ENCODE assay signal across 9 mouse cellular contexts in genomic region chr12:45073331-45074041, GRCm38 (mm10). TPM values are rescaled to one million over a fixed set of nuclear protein-coding genes. Genes with fewer than 3 reads are reported as not detected.
DNase-seq lines count a peak whose midpoint lies in the region; ATAC-seq and TF ChIP-seq lines count a peak whose summit lies in the region.
"Had no signal": no experiment of that assay in that cellular context is flagged by ENCODE, and none has a peak within 500 bp of the region (broad histone marks: within the 10 kb centered on the region; RNA-seq: fewer than 3 reads in every experiment).

No protein-coding gene starts in this region.

- H3K27me3 ChIP-seq in heart, adult 2 months (ENCODE audit: control insufficient read depth, insufficient read depth, low read length) = no peaks in the 10 kb centered on the region
- H3K27me3 ChIP-seq in ES-Bruce4 (ENCODE audit: control insufficient read depth, insufficient read depth, low read length, poor library complexity, severe bottlenecking) = no peaks in the 10 kb centered on the region; the same call in 1 of the 2 replicates
- no peaks in the 10 kb centered on the region for H3K27me3 ChIP-seq in intestine, embryonic 16.5 days (replicated peaks; ENCODE audit: control insufficient read depth, insufficient read depth, low read length)
- H3K27me3 ChIP-seq in neural tube, embryonic 13.5 days = peaks cover 31% of the 10 kb centered on the region

- no peak for TF ChIP-seq CTCF in heart, adult 2 months (IDR thresholded peaks at IDR 0.05)
- no peak for TF ChIP-seq CTCF in ES-Bruce4 (IDR thresholded peaks at IDR 0.05; ENCODE audit: low read depth, low read length)
- TF ChIP-seq CTCF in embryonic fibroblast, embryonic 13.5 days (IDR thresholded peaks at IDR 0.05; ENCODE audit: borderline replicate concordance, insufficient read depth, low read length) = no peak

- no peaks in the 10 kb centered on the region for H3K79me2 ChIP-seq in heart, adult 2 months (replicated peaks; ENCODE audit: control insufficient read depth, insufficient read depth, low read length)

- H3K4me3 ChIP-seq in heart, adult 2 months = peak overlapping the region; percentile 59
- H3K4me3 ChIP-seq in ES-Bruce4 (ENCODE audit: low read depth, low read length) = peak overlapping the region; percentile 82
- peak overlapping the region; percentile 64 for H3K4me3 ChIP-seq in embryonic fibroblast, embryonic 13.5 days (ENCODE audit: insufficient read depth, low read length)
- peak overlapping the region; percentile 79 for H3K4me3 ChIP-seq in intestine, embryonic 16.5 days (ENCODE audit: low read length)
- peak overlapping the region; percentile 73 for H3K4me3 ChIP-seq in neural tube, embryonic 13.5 days

- no peaks in the 10 kb centered on the region for H3K36me3 ChIP-seq in heart, adult 2 months (ENCODE audit: control insufficient read depth, insufficient read depth, low read length)
- H3K36me3 ChIP-seq in ES-Bruce4 (ENCODE audit: control insufficient read depth, insufficient read depth, low read length, poor library complexity, severe bottlenecking) = no peaks in the 10 kb centered on the region
- no peaks in the 10 kb centered on the region for H3K36me3 ChIP-seq in intestine, embryonic 16.5 days (ENCODE audit: control insufficient read depth, insufficient read depth, low read length)
- no peaks in the 10 kb centered on the region for H3K36me3 ChIP-seq in neural tube, embryonic 13.5 days

- H3K9me3 ChIP-seq in ES-Bruce4 (replicated peaks; ENCODE audit: control insufficient read depth, insufficient read depth, low read length, poor library complexity, severe bottlenecking) = no peaks in the 10 kb centered on the region
- H3K9me3 ChIP-seq in intestine, embryonic 16.5 days (ENCODE audit: control insufficient read depth, low read length) = no peaks in the 10 kb centered on the region
- H3K9me3 ChIP-seq in neural tube, embryonic 13.5 days = no peaks in the 10 kb centered on the region

- no peak for DNase-seq in heart, adult 2 months
- no peak for DNase-seq in heart, adult 8-10 months (ENCODE audit: low spot score)
- DNase-seq in urinary bladder, postnatal 25 days (ENCODE audit: low spot score) = no peak
- DNase-seq in layer of hippocampus, adult 9-10 months (ENCODE audit: low spot score) = no peak

- ATAC-seq in intestine, embryonic 16.5 days = no peak; the same call in 1 of the 2 replicates
- ATAC-seq in neural tube, embryonic 13.5 days (ENCODE audit: low read depth) = peak; percentile 62

- WGBS in heart, adult 2 months = 7% methylated on average over 28 of the region's 28 CpGs
- WGBS in intestine, embryonic 16.5 days = 1% methylated on average over 28 of the region's 28 CpGs
- under 1% methylated on average over 28 of the region's 28 CpGs for WGBS in neural tube, embryonic 13.5 days

- peak overlapping the region; percentile 97 for H3K4me2 ChIP-seq in intestine, embryonic 16.5 days (ENCODE audit: low read depth, low read length)
- peak overlapping the region; percentile 100 for H3K4me2 ChIP-seq in neural tube, embryonic 13.5 days

- TF ChIP-seq POLR2A in heart, adult 2 months (IDR thresholded peaks at IDR 0.05; ENCODE audit: insufficient read depth, low read depth, low read length) = no peak
- no peak for TF ChIP-seq POLR2A in ES-Bruce4 (IDR thresholded peaks at IDR 0.05; ENCODE audit: insufficient read depth, low read length)
- TF ChIP-seq POLR2A in embryonic fibroblast, embryonic 13.5 days (IDR thresholded peaks at IDR 0.05; ENCODE audit: low read depth, low read length) = no peak

- H3K9ac ChIP-seq in heart, adult 2 months (ENCODE audit: low read depth, low read length) = peak overlapping the region; percentile 95
- peak overlapping the region; percentile 72 for H3K9ac ChIP-seq in ES-Bruce4 (ENCODE audit: low read depth, poor library complexity, severe bottlenecking)
- peak overlapping the region; percentile 89 for H3K9ac ChIP-seq in intestine, embryonic 16.5 days (ENCODE audit: low read depth, low read length)
- peak overlapping the region; percentile 79 for H3K9ac ChIP-seq in neural tube, embryonic 13.5 days

- intact Hi-C loops in heart, adult 2 months (cut with DNase I) = loop anchor here (2.0 to 5.0 kb wide), 4 partner anchors 19 to 225 kb away; no protein-coding TSS in a partner anchor

- peak overlapping the region; percentile 90 for H3K27ac ChIP-seq in heart, adult 2 months
- no peak overlapping the region for H3K27ac ChIP-seq in ES-Bruce4 (ENCODE audit: insufficient read depth, low read length)
- H3K27ac ChIP-seq in embryonic fibroblast, embryonic 13.5 days (ENCODE audit: insufficient read depth, low read length) = no peak overlapping the region
- peak overlapping the region; percentile 85 for H3K27ac ChIP-seq in intestine, embryonic 16.5 days (ENCODE audit: low read length)
- H3K27ac ChIP-seq in neural tube, embryonic 13.5 days (replicated peaks) = peak overlapping the region; percentile 74; the same call in 1 of the 2 replicates

- peaks cover 3% of the 10 kb centered on the region for H3K4me1 ChIP-seq in heart, adult 2 months (ENCODE audit: control insufficient read depth, insufficient read depth, low read length)
- no peaks in the 10 kb centered on the region for H3K4me1 ChIP-seq in ES-Bruce4 (ENCODE audit: control insufficient read depth, insufficient read depth, low read length)
- H3K4me1 ChIP-seq in embryonic fibroblast, embryonic 13.5 days (ENCODE audit: control insufficient read depth, insufficient read depth, low read length) = peaks cover 8% of the 10 kb centered on the region
- peaks cover 12% of the 10 kb centered on the region; the same call in 1 of the 2 replicates for H3K4me1 ChIP-seq in intestine, embryonic 16.5 days (ENCODE audit: control insufficient read depth, insufficient read depth, low read length)
- H3K4me1 ChIP-seq in neural tube, embryonic 13.5 days (replicated peaks) = peaks cover 26% of the 10 kb centered on the region

- TF ChIP-seq EP300 in heart, adult 2 months (IDR thresholded peaks at IDR 0.05; ENCODE audit: insufficient read depth, low read depth, low read length) = no peak
- TF ChIP-seq EP300 in ES-Bruce4 (IDR thresholded peaks at IDR 0.05; ENCODE audit: insufficient read depth, low read depth, low read length) = no peak

RNA-seq across cellular contexts. Expression of gene Stxbp6, which starts 1.0 kb away (rescaled TPM):
- 1 to 10 TPM; 5.1 to 9.2 TPM for total RNA-seq in heart, adult 2 months (2021)
- polyA plus RNA-seq in heart, adult 2 months (2012; rRNA removed) = 7.9 and 17.3 TPM in 2 replicates
- total RNA-seq in heart, adult 8-10 months (2022) = 10 to 100 TPM in 1 of 4 experiments, 1 to 10 TPM in 3; 4.6 to 12.1 (median 6.4) TPM
- polyA plus RNA-seq in ES-Bruce4 (2011; ENCODE audit: insufficient read depth, insufficient read length, low read depth, missing spikeins) = 8.4 and 9.5 TPM in 2 replicates
- polyA plus RNA-seq in embryonic fibroblast, embryonic 13.5 days (2011; ENCODE audit: insufficient read length, low read depth, missing spikeins) = 5.8 and 7.8 TPM in 2 replicates
- 11.6 and 17.4 TPM in 2 replicates for polyA plus RNA-seq in intestine, embryonic 16.5 days (2015; fragmentation: Nextera tagmentation; extraction: Ambion mirVana)
- polyA plus RNA-seq in neural tube, embryonic 13.5 days (2015; fragmentation: Nextera tagmentation; extraction: Ambion mirVana) = 7.5 and 10.2 TPM in 2 replicates
- total RNA-seq: MEL had no signal

Comparison
In these comparisons a context has a peak if more than half of its experiments do, and no peak if none do; other contexts are left out.
1. H3K27ac ChIP-seq: peak in heart, adult 2 months (single experiment), intestine, embryonic 16.5 days (single experiment) and neural tube, embryonic 13.5 days (single experiment); none in ES-Bruce4 (single experiment) and embryonic fibroblast, embryonic 13.5 days (single experiment).
2. Peak in every context shown above with its lines, with median percentiles within 50 percentile points of each other: H3K4me3 ChIP-seq and H3K9ac ChIP-seq.